Mouse (Mus musculus): ENCODE measurements at regions not wholly inside any gene's neighbourhood (a gene's known extent, or its start where the extent isn't known, plus 50 kb on each side); places are given as distances from the start of the nearest gene placed in this dataset.

GRCm38 (mm10) chr9:97162465-97162864 is 51.5 kb upstream of the Slc25a36 start:
- H3K4me3 ChIP-seq = no peak overlapping the region
- H3K36me3 ChIP-seq (ENCODE audit: control insufficient read depth, insufficient read depth) = no peaks in the 10 kb centered on the region
- H3ac ChIP-seq (ENCODE audit: control insufficient read depth, insufficient read length) = no peak overlapping the region
- peak overlapping the region; percentile 47 for H3K4me2 ChIP-seq (ENCODE audit: low read depth)
- H3K79me2 ChIP-seq (ENCODE audit: control insufficient read depth, insufficient read depth) = no peaks in the 10 kb centered on the region
- peaks cover 4% of the 10 kb centered on the region for H3K27me3 ChIP-seq (ENCODE audit: control insufficient read depth, insufficient read depth, insufficient read length)
- TF ChIP-seq CEBPB (IDR thresholded peaks at IDR 0.05; ENCODE audit: insufficient read depth, poor library complexity, severe bottlenecking) (no peak), TCF12 (IDR thresholded peaks at IDR 0.05; ENCODE audit: insufficient read depth, poor library complexity, severe bottlenecking) (no peak), REST (IDR thresholded peaks at IDR 0.05; ENCODE audit: insufficient read depth, insufficient read length) (no peak), TCF3 (IDR thresholded peaks at IDR 0.05; ENCODE audit: insufficient read length, low read depth) (no peak), SRF (IDR thresholded peaks at IDR 0.05; ENCODE audit: control insufficient read depth, insufficient read length, low read depth) (no peak), POLR2AphosphoS2 (IDR thresholded peaks at IDR 0.05; ENCODE audit: insufficient read length, low read depth) (no peak), POLR2A (IDR thresholded peaks at IDR 0.05; ENCODE audit: insufficient read length, low read depth) (no peak), E2F4 (IDR thresholded peaks at IDR 0.05; ENCODE audit: insufficient read depth) (no peak), USF1 (IDR thresholded peaks at IDR 0.05; ENCODE audit: low read depth) (no peak), MAX (IDR thresholded peaks at IDR 0.05; ENCODE audit: low read depth) (no peak), MYOD1 (IDR thresholded peaks at IDR 0.05; ENCODE audit: control insufficient read depth in 1 of 3, insufficient read length in 2 of 3, low read depth in 2 of 3) (no peak), MYOG (IDR thresholded peaks at IDR 0.05; ENCODE audit: control insufficient read depth in 1 of 3, insufficient read depth in 1 of 3, insufficient read length in 2 of 3, low read depth in 2 of 3) (no peak)
